Mouse (Mus musculus): ENCODE measurements around the gene H2-Ke6. TPM values are rescaled to one million over a fixed set of nuclear protein-coding genes. Genes with fewer than 3 reads are reported as not detected.

The H2-Ke6 gene
- polyA plus RNA-seq, 1 experiment, result not detected

DNA sequence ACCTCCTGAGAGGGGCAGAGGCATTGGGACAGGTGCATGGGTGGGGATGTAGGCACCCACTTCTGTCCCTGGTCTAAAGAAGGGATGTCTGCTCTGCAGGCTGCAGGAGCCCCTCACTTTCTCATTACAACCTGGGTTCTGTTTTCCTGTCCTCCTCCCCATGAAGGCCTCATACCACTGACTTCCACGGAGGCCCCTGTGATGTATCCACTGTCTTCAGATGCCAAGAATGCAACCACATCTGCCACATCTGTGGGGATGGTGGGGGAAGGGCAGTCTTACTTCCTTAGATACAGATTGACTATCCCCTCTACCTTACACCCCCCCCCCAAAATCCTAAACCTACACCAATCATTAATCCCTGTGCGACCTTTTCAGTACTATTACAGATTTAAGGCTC lies 1.6 kb downstream of the H2-Ke6 start:
- H3K27ac ChIP-seq (ENCODE audit: insufficient read depth, low read depth, low read length), result no peak overlapping the region
- TF ChIP-seq CTCF (IDR thresholded peaks at IDR 0.05; ENCODE audit: insufficient read depth, low read depth, low read length) (no peak), POLR2A (IDR thresholded peaks at IDR 0.05; ENCODE audit: insufficient read depth, low read depth, low read length) (no peak)
- H3K4me1 ChIP-seq (ENCODE audit: control insufficient read depth, insufficient read depth, low read length), result peaks cover 66% of the 10 kb centered on the region
- WGBS, result 28% methylated on average over 2 of the region's 2 CpGs
- H3K4me3 ChIP-seq (ENCODE audit: insufficient read depth, low read depth, low read length), result no peak overlapping the region

DNA sequence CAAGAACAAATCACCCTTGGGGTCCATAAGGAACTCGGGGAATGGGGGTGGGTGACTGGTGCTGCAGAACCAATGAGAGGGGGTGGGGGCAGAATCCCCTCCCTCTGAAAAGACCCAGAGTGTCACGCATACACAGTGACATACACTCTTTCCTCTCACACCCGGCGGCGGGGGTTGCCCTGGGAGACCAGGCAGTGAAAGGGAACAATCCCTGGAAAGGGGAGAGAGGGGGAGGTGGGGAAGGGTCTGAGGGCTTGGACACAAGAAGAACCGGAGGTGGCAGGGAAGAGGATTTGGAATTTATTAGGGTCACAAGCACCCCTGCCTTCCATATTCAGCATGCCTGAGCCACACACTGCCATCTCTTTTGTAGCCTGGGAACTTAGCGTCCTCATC lies 2.1 kb downstream of the H2-Ke6 start:
- WGBS, result 19% methylated on average over 7 of the region's 7 CpGs
- Histone ChIP-seq H3K27ac (ENCODE audit: insufficient read depth, low read depth, low read length) (no peak overlapping the region), H3K4me3 (ENCODE audit: insufficient read depth, low read depth, low read length) (no peak overlapping the region), H3K4me1 (ENCODE audit: control insufficient read depth, insufficient read depth, low read length) (peaks cover 68% of the 10 kb centered on the region)
- no peak for TF ChIP-seq POLR2A (IDR thresholded peaks at IDR 0.05; ENCODE audit: insufficient read depth, low read depth, low read length)
- no peak for TF ChIP-seq CTCF (IDR thresholded peaks at IDR 0.05; ENCODE audit: insufficient read depth, low read depth, low read length)

DNA sequence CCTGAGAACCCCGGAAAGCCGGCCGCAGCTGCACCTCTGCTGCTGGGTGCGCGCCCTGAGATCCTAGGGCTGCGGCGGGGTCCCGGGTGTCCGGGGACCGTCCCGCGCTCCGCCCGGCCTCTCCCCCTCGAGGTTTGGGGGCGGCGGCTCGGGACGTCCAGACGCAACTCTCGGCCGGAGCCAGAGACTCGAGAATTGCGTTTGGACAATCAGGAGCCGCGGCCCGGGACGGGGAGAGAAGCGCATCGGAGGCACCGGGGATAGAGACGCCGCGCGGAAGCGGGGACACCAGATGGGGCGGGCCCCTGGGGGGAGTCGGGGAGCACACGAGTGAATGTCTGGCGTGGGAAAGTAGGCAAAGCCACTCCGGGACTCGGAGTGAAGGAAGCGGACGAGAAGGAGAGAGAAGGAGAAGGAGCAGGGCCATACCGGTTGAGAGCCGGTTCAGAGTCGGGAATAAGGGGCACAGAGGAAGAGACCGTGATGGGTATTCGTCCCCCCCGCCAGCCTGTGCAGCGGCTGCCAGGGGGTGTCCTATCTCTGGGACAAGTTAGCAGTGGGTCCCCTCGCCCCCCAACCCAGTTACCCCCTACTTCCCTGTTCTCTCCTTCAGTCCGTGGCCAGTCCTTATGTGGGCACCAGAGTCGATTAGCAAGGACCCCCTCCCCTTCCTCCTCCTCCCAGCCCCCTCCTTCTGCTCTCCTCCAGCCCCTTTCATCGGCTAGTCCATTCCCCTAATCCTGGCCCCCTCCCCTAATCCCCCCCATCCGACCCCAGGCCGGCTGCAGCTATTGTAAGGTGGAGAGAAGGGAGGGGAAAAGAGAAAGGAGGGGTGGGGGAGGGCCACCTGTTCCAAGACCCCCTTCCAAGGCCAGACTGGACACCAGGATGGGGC lies 2.8 kb downstream of the H2-Ke6 start:
- peak overlapping the region; percentile 75 for H3K4me3 ChIP-seq (ENCODE audit: insufficient read depth, low read depth, low read length)
- WGBS, result under 1% methylated on average over 54 of the region's 57 CpGs
- H3K4me1 ChIP-seq (ENCODE audit: control insufficient read depth, insufficient read depth, low read length), result peaks cover 62% of the 10 kb centered on the region
- TF ChIP-seq POLR2A (IDR thresholded peaks at IDR 0.05; ENCODE audit: insufficient read depth, low read depth, low read length), result no peak; the same call in 1 of the 2 replicates
- TF ChIP-seq CTCF (IDR thresholded peaks at IDR 0.05; ENCODE audit: insufficient read depth, low read depth, low read length), result no peak
- peak overlapping the region; percentile 94 for H3K27ac ChIP-seq (ENCODE audit: insufficient read depth, low read depth, low read length)

DNA sequence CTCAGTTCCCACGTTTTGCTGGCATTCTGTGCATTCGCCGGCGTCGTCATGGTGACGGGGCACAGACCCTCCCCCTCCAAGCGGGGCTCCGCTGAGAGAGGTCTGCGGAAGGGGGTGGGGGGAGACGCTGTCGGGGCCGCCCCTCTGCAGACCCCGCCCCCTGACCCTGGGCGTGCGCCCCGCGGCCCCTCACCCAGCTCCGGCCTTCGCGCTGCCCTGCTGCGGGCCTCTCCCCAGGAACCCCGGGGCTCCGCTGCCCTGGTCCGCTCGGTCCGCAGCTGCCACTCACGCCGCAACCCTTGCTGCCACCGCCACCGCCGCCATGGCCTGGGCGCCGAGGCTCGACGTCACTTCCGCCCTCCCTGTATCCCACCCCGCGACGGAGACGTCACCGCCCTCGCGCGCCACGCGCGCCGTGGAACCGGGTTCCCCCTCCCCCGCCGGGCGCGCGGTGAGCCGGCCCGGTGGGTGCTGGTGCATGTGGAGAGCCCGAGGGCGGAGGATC lies 3.5 kb downstream of the H2-Ke6 start, which contains the start of gene Ring1:
TSS of gene Ring1 (minus strand) at position 364 of the 505 bp plus-strand sequence.
- under 1% methylated on average over 53 of the region's 58 CpGs for WGBS
- Histone ChIP-seq H3K4me1 (ENCODE audit: control insufficient read depth, insufficient read depth, low read length) (peaks cover 55% of the 10 kb centered on the region), H3K27ac (ENCODE audit: insufficient read depth, low read depth, low read length) (peak within 1 kb of the TSS; percentile 94), H3K4me3 (ENCODE audit: insufficient read depth, low read depth, low read length) (peak within 1 kb of the TSS; percentile 75)
- TF ChIP-seq CTCF (IDR thresholded peaks at IDR 0.05; ENCODE audit: insufficient read depth, low read depth, low read length) (no peak), POLR2A (IDR thresholded peaks at IDR 0.05; ENCODE audit: insufficient read depth, low read depth, low read length) (peak; percentile 95)

- no peak for TF ChIP-seq POLR2A (IDR thresholded peaks at IDR 0.05; ENCODE audit: insufficient read depth, low read depth, low read length)
- TF ChIP-seq CTCF (IDR thresholded peaks at IDR 0.05; ENCODE audit: insufficient read depth, low read depth, low read length), result no peak
- 50% methylated on average over 9 of the region's 9 CpGs for WGBS
- 0 out of 2 replicates have a peak overlapping the region, but pooled peaks have one; percentile 94 for H3K27ac ChIP-seq (ENCODE audit: insufficient read depth, low read depth, low read length)
Measured at GRCm38 (mm10) chr17:34023678-34024077, 4.2 kb downstream of the H2-Ke6 start.

GRCm38 (mm10) chr17:34022987-34023386 lies 4.9 kb downstream of the H2-Ke6 start:
- WGBS, result 95% methylated on average over 20 of the region's 20 CpGs
- Histone ChIP-seq H3K4me3 (ENCODE audit: insufficient read depth, low read depth, low read length) (no peak overlapping the region), H3K4me1 (ENCODE audit: control insufficient read depth, insufficient read depth, low read length) (peaks cover 44% of the 10 kb centered on the region), H3K27ac (ENCODE audit: insufficient read depth, low read depth, low read length) (no peak overlapping the region)
- no peak for TF ChIP-seq CTCF (IDR thresholded peaks at IDR 0.05; ENCODE audit: insufficient read depth, low read depth, low read length)

More at GRCm38 (mm10) chr17:34023678-34024077, 4.2 kb downstream of the H2-Ke6 start:
- H3K4me3 ChIP-seq (ENCODE audit: insufficient read depth, low read depth, low read length), result peak overlapping the region; percentile 75; the same call in 1 of the 2 replicates
- peaks cover 51% of the 10 kb centered on the region for H3K4me1 ChIP-seq (ENCODE audit: control insufficient read depth, insufficient read depth, low read length)

GRCm38 (mm10) chr17:34022414-34022783 lies 5.5 kb downstream of the H2-Ke6 start:
- H3K27ac ChIP-seq (ENCODE audit: insufficient read depth, low read depth, low read length), result no peak overlapping the region
- no peak for TF ChIP-seq CTCF (IDR thresholded peaks at IDR 0.05; ENCODE audit: insufficient read depth, low read depth, low read length)
- peaks cover 41% of the 10 kb centered on the region for H3K4me1 ChIP-seq (ENCODE audit: control insufficient read depth, insufficient read depth, low read length)
- 95% methylated on average over 14 of the region's 14 CpGs for WGBS
- H3K4me3 ChIP-seq (ENCODE audit: insufficient read depth, low read depth, low read length), result no peak overlapping the region

GRCm38 (mm10) chr17:34021539-34022413 lies 6.1 kb downstream of the H2-Ke6 start:
- WGBS, result 94% methylated on average over 23 of the region's 23 CpGs
- no peak for TF ChIP-seq CTCF (IDR thresholded peaks at IDR 0.05; ENCODE audit: insufficient read depth, low read depth, low read length)
- no peak for TF ChIP-seq POLR2A (IDR thresholded peaks at IDR 0.05; ENCODE audit: insufficient read depth, low read depth, low read length)
- Histone ChIP-seq H3K4me3 (ENCODE audit: insufficient read depth, low read depth, low read length) (no peak overlapping the region), H3K4me1 (ENCODE audit: control insufficient read depth, insufficient read depth, low read length) (peaks cover 35% of the 10 kb centered on the region), H3K27ac (ENCODE audit: insufficient read depth, low read depth, low read length) (no peak overlapping the region)
